Mouse (Mus musculus) CH12.LX (cell line): ENCODE measurements around the gene Ak4. TPM values are rescaled to one million over a fixed set of nuclear protein-coding genes. Genes with fewer than 3 reads are reported as not detected.

Experiments used
- DNase-seq: peaks from one replicate; pipeline ENCODE4 v3.0.0-alpha.2; 2013; ENCODE audit errors: extremely low read depth
- H3K27ac ChIP-seq: 2 replicates; pipeline ENCODE4 v1.5.1; 2012; ENCODE audit warnings: low read depth, mild to moderate bottlenecking, control low read depth, moderate library complexity; ENCODE audit not compliant: insufficient read depth
- H3K27me3 ChIP-seq: replicated peaks from 2 replicates; pipeline ENCODE3; 2012; ENCODE audit warnings: inconsistent platforms
- H3K36me3 ChIP-seq, 2 experiments: replicated peaks in 1 of 2; 2 replicates each; pipeline versions ENCODE3 to v1.6.1; 2012; ENCODE audit warnings: inconsistent platforms in 1 of 2, low read length in 1 of 2, mild to moderate bottlenecking in 1 of 2, mixed read lengths in 1 of 2, moderate library complexity in 1 of 2; ENCODE audit not compliant: control insufficient read depth in 1 of 2, insufficient read depth in 1 of 2
- H3K4me1 ChIP-seq, 2 experiments: 2 replicates each; pipeline ENCODE4 v1.6.1; 2012; ENCODE audit warnings: inconsistent platforms in 1 of 2, moderate library complexity in 1 of 2; ENCODE audit not compliant: insufficient read depth in 2 of 2, control insufficient read depth in 1 of 2
- H3K4me2 ChIP-seq: 2 replicates; pipeline ENCODE4 v1.6.1; 2012; ENCODE audit warnings: low read depth, mild to moderate bottlenecking, control low read depth; ENCODE audit not compliant: poor library complexity, insufficient read depth, severe bottlenecking
- H3K4me3 ChIP-seq, 3 experiments: fragments of 150-350 bp in 1 of 3; sonication (generic) in 1 of 3; replicated peaks in 1 of 3; 2 replicates each; pipeline versions ENCODE3 to v1.5.1; 2011 to 2012; ENCODE audit warnings: low read depth in 2 of 3, low read length in 2 of 3, mild to moderate bottlenecking in 2 of 3, moderate library complexity in 2 of 3, control low read depth in 1 of 3, improper control_type of control experiment in 1 of 3, inconsistent platforms in 1 of 3, mixed read lengths in 1 of 3; ENCODE audit not compliant: poor library complexity in 1 of 3
- H3K79me2 ChIP-seq: replicated peaks from 2 replicates; pipeline ENCODE4 v1.6.1; 2012; ENCODE audit warnings: mild to moderate bottlenecking, moderate library complexity; ENCODE audit not compliant: control insufficient read depth, poor library complexity, insufficient read depth, severe bottlenecking; ENCODE audit errors: extremely low read depth
- H3K9ac ChIP-seq: 2 replicates; pipeline ENCODE4 v1.6.1; 2012; ENCODE audit warnings: low read depth, mild to moderate bottlenecking, control low read depth, moderate library complexity; ENCODE audit not compliant: insufficient read depth
- H3K9me3 ChIP-seq: replicated peaks from 2 replicates; pipeline ENCODE3; 2012; ENCODE audit warnings: low read length, inconsistent platforms, mixed read lengths
- BHLHE40 ChIP-seq: IDR thresholded peaks from 2 replicates; pipeline ENCODE4 v1.6.1; 2011; ENCODE audit warnings: mild to moderate bottlenecking, low read depth, low read length, improper control_type of control experiment
- CHD1 ChIP-seq: IDR thresholded peaks from 2 replicates; pipeline ENCODE4 v1.6.1; 2012; ENCODE audit warnings: low read depth, low read length, improper control_type of control experiment, inconsistent platforms
- CHD2 ChIP-seq: IDR thresholded peaks from 2 replicates; pipeline ENCODE4 v1.6.1; 2011; ENCODE audit warnings: low read length, improper control_type of control experiment
- EP300 ChIP-seq: IDR thresholded peaks from 2 replicates; pipeline ENCODE4 v1.6.1; 2011; ENCODE audit warnings: low read length, improper control_type of control experiment
- JUN ChIP-seq: IDR thresholded peaks from 2 replicates; pipeline ENCODE4 v1.6.1; 2011; ENCODE audit warnings: low read depth, mild to moderate bottlenecking, low read length, improper control_type of control experiment, moderate library complexity; ENCODE audit not compliant: insufficient read depth
- KAT2A ChIP-seq: IDR thresholded peaks from 2 replicates; pipeline ENCODE4 v1.6.1; 2012; ENCODE audit warnings: low read length, improper control_type of control experiment, inconsistent platforms; ENCODE audit not compliant: insufficient replicate concordance
- MAFK ChIP-seq: IDR thresholded peaks from 2 replicates; pipeline ENCODE4 v1.6.1; 2011; ENCODE audit warnings: low read length, improper control_type of control experiment; ENCODE audit not compliant: insufficient replicate concordance
- MAZ ChIP-seq: IDR thresholded peaks from 2 replicates; pipeline ENCODE4 v1.6.1; 2012; ENCODE audit warnings: low read depth, mild to moderate bottlenecking, inconsistent platforms, low read length, improper control_type of control experiment, moderate library complexity
- MEF2A ChIP-seq: IDR thresholded peaks from 2 replicates; pipeline ENCODE4 v1.6.1; 2014; ENCODE audit warnings: low read depth, mild to moderate bottlenecking, inconsistent platforms, low read length, improper control_type of control experiment, borderline replicate concordance
- POLR2AphosphoS2 ChIP-seq: IDR thresholded peaks from 2 replicates; pipeline ENCODE4 v1.6.1; 2011; ENCODE audit warnings: low read depth, low read length, improper control_type of control experiment
- SMC3 ChIP-seq: IDR thresholded peaks from 2 replicates; pipeline ENCODE4 v1.6.1; 2011; ENCODE audit warnings: low read depth, low read length, improper control_type of control experiment
- TBP ChIP-seq: conservative IDR thresholded peaks from 2 replicates; pipeline ENCODE4 v1.6.1; 2011; ENCODE audit warnings: low read depth, low read length, improper control_type of control experiment
- ZKSCAN1 ChIP-seq: IDR thresholded peaks from 2 replicates; pipeline ENCODE4 v1.6.1; 2012; ENCODE audit warnings: low read depth, inconsistent platforms, low read length, improper control_type of control experiment, borderline replicate concordance
- dilution Hi-C: fragments of 300-500 bp; cut with MboI; formaldehyde crosslinking; loops from 2 replicates; pipeline ENCODE4 v1.14.3; 2020; ENCODE audit warnings: low sequenced_read_pairs; ENCODE audit not compliant: extremely low pct_unique_long_range_greater_than_20kb, extremely low pct_ligation_motif_present
- in situ Hi-C: fragments of 300-500 bp; cut with MboI; formaldehyde crosslinking; loops from 3 replicates; pipeline ENCODE4 v1.14.3; 2019; ENCODE audit warnings: low sequenced_read_pairs, low pct_ligation_motif_present, low pct_unique_long_range_greater_than_20kb, mixed read lengths
- polyA plus RNA-seq: library from polyadenylated mRNA; unstranded; fragments of >175 nt; gene quantifications from 2 replicates; pipeline ENCODE4 v1.2.1, GENCODE M21; 2012; ENCODE audit warnings: low read depth; ENCODE audit not compliant: insufficient read length
- total RNA-seq, 2 experiments: library from RNA; depleted of rRNA; stranded (reverse); fragments of 300-350 nt in 1 of 2; fragments of >200 nt in 1 of 2; gene quantifications; 2 replicates each; pipeline ENCODE4 v1.2.3; 2012 to 2014

The Ak4 gene
- total and polyA plus RNA-seq, 3 experiments: 11.8 to 49.4 (median 23.0) TPM

DNA sequence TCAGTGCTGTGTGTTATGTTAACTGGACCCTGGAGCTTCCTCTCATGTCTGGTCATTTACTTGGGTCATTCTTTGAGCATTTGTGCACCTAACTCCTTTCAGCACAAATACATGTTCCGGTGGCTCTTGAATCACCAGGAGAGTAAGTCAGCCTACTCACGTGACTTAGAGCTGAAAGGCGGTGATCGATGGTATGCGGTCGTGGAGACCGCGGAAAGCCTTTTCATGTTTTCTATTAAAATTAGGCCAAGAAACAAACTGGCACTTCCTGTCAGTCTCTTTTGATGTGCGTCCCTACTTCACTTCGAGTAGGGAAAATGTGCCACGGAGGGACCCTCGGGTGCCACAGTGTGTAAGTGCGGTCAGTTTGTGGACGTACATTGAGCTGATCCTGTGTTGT, 96.8 kb downstream of the Ak4 start:
- no peak for DNase-seq
- Histone ChIP-seq H3K79me2 (no peaks in the 10 kb centered on the region), H3K4me3 (no peak overlapping the region), H3K4me2 (no peak overlapping the region), H3K27me3 (no peaks in the 10 kb centered on the region), H3K27ac (no peak overlapping the region), H3K9ac (no peak overlapping the region), H3K36me3 (no peaks in the 10 kb centered on the region), H3K9me3 (no peaks in the 10 kb centered on the region), H3K4me1 (no peaks in the 10 kb centered on the region)
- in situ Hi-C loops (no loop called here), dilution Hi-C loops (no loop called here)
- TF ChIP-seq CHD2 (no peak), MAFK (no peak), EP300 (no peak), MEF2A (no peak), TBP (no peak), BHLHE40 (no peak), JUN (no peak), MAZ (no peak), SMC3 (no peak), KAT2A (no peak), CHD1 (no peak), POLR2AphosphoS2 (no peak), ZKSCAN1 (no peak)

Other genes starting within 250 kb of the Ak4 start
- 26.9 and 28.6 TPM in 2 replicates for gene Jak1, start 154.0 kb upstream of the Ak4 start, total RNA-seq (2012; rRNA removed)
- 33.3 and 33.9 TPM in 2 replicates for gene Jak1, start 154.0 kb upstream of the Ak4 start, total RNA-seq (2014; rRNA removed)
- 45.2 and 51.4 TPM in 2 replicates for gene Jak1, start 154.0 kb upstream of the Ak4 start, polyA plus RNA-seq
- not detected in 2 replicates for gene Dnajc6, start 77.4 kb downstream of the Ak4 start, total RNA-seq (2012; rRNA removed)
- gene Dnajc6, start 77.4 kb downstream of the Ak4 start, total RNA-seq (2014; rRNA removed): not detected in 2 replicates
- gene Dnajc6, start 77.4 kb downstream of the Ak4 start, polyA plus RNA-seq: not detected in 2 replicates
- 17.6 and 19.9 TPM in 2 replicates for gene Leprot, start 228.4 kb downstream of the Ak4 start, total RNA-seq (2012; rRNA removed)
- 24.2 and 24.9 TPM in 2 replicates for gene Leprot, start 228.4 kb downstream of the Ak4 start, total RNA-seq (2014; rRNA removed)
- gene Leprot, start 228.4 kb downstream of the Ak4 start, polyA plus RNA-seq: 26.6 and 29.2 TPM in 2 replicates